ENCODE assay signal across 21 mouse cellular contexts in genomic region chr11:82566092-82566491, GRCm38 (mm10).
A peak's percentile ranks its signal among the peaks of the same experiment; 100 is the strongest.
DNase-seq lines count a peak whose midpoint lies in the region; ATAC-seq and TF ChIP-seq lines count a peak whose summit lies in the region.
"Had no signal": no experiment of that assay in that cellular context is flagged by ENCODE, and none has a peak within 500 bp of the region (broad histone marks: within the 10 kb centered on the region; RNA-seq: fewer than 3 reads in every experiment).

No protein-coding gene starts in this region.

- no peak overlapping the region for H3K27ac ChIP-seq in kidney, adult 2 months (ENCODE audit: insufficient read depth, low read depth, low read length)
- no peak overlapping the region for H3K27ac ChIP-seq in liver, postnatal 0 days (ENCODE audit: low read depth)
- H3K27ac ChIP-seq in liver, embryonic 12.5 days = no peak overlapping the region
- no peak overlapping the region for H3K27ac ChIP-seq in hindbrain, embryonic 14.5 days
- H3K27ac ChIP-seq: embryonic facial prominence, embryonic 13.5 days; forebrain, embryonic 12.5 days; heart, embryonic 10.5 days; heart, embryonic 15.5 days had no signal

- peak; percentile 9 for DNase-seq in kidney, adult 2 months
- DNase-seq in kidney, adult 18-20 months = no peak
- DNase-seq in liver, postnatal 0 days = no peak
- DNase-seq in hindbrain, embryonic 14.5 days (ENCODE audit: low spot score) = no peak
- DNase-seq: adrenal gland, adult 8-10 months; cerebellum, adult 11-12 months; cerebellum, adult 9-10 months; cerebellum, postnatal 25 days; forebrain, postnatal 0 days; gastrocnemius, postnatal 14 days; heart, postnatal 14 days had no signal

- TF ChIP-seq EP300 in liver, postnatal 0 days (IDR thresholded peaks at IDR 0.05; ENCODE audit: low read depth) = no peak

- peak; percentile 29 for ATAC-seq in liver, postnatal 0 days
- no peak for ATAC-seq in liver, embryonic 12.5 days
- ATAC-seq in common myeloid progenitor, adult 5-6 weeks (replicated peaks; ENCODE audit: low read depth, poor library complexity, severe bottlenecking) = peak; percentile 69
- ATAC-seq in megakaryocyte progenitor cell, adult 5-6 weeks (replicated peaks; ENCODE audit: poor library complexity) = peak; percentile 48
- ATAC-seq in hindbrain, embryonic 14.5 days (ENCODE audit: low FRiP score) = no peak
- no peak for ATAC-seq in cerebellum, adult (ENCODE audit: insufficient number of reproducible peaks, low FRiP score, low TSS enrichment)
- ATAC-seq: forebrain, postnatal 0 days; hindbrain, embryonic 16.5 days had no signal

- no peaks in the 10 kb centered on the region for H3K27me3 ChIP-seq in kidney, adult 2 months (replicated peaks; ENCODE audit: control insufficient read depth, insufficient read depth, low read length)
- no peaks in the 10 kb centered on the region for H3K27me3 ChIP-seq in liver, postnatal 0 days (ENCODE audit: insufficient read depth, low read length)
- H3K27me3 ChIP-seq in liver, embryonic 12.5 days (replicated peaks) = no peaks in the 10 kb centered on the region
- H3K27me3 ChIP-seq in hindbrain, embryonic 14.5 days (ENCODE audit: control insufficient read depth, insufficient read depth, low read length) = no peaks in the 10 kb centered on the region; the same call in 1 of the 2 replicates
- H3K27me3 ChIP-seq: heart, embryonic 15.5 days had no signal

- TF ChIP-seq CTCF in kidney, adult 2 months (conservative IDR thresholded peaks at IDR 0.05; ENCODE audit: insufficient read depth, insufficient read length, low read depth, low read length) = no peak
- TF ChIP-seq CTCF in liver, postnatal 0 days (IDR thresholded peaks at IDR 0.05; ENCODE audit: low read depth) = no peak

- no peak for TF ChIP-seq POLR2A in kidney, adult 2 months (IDR thresholded peaks at IDR 0.05; ENCODE audit: low read depth, low read length)

- H3K9me3 ChIP-seq in liver, postnatal 0 days (ENCODE audit: low read length) = no peaks in the 10 kb centered on the region
- no peaks in the 10 kb centered on the region for H3K9me3 ChIP-seq in liver, embryonic 12.5 days (replicated peaks)
- no peaks in the 10 kb centered on the region for H3K9me3 ChIP-seq in hindbrain, embryonic 14.5 days (ENCODE audit: control insufficient read depth, low read length)
- H3K9me3 ChIP-seq: embryonic facial prominence, embryonic 13.5 days; forebrain, embryonic 12.5 days; heart, embryonic 10.5 days; heart, embryonic 15.5 days had no signal

- no peaks in the 10 kb centered on the region for H3K36me3 ChIP-seq in kidney, adult 2 months (ENCODE audit: control insufficient read depth, insufficient read depth, low read length)
- H3K36me3 ChIP-seq in liver, postnatal 0 days (replicated peaks; ENCODE audit: insufficient read depth, low read length) = no peaks in the 10 kb centered on the region
- H3K36me3 ChIP-seq in liver, embryonic 12.5 days = no peaks in the 10 kb centered on the region
- no peaks in the 10 kb centered on the region for H3K36me3 ChIP-seq in hindbrain, embryonic 14.5 days (replicated peaks; ENCODE audit: control insufficient read depth, insufficient read depth)
- H3K36me3 ChIP-seq: embryonic facial prominence, embryonic 13.5 days; forebrain, embryonic 12.5 days; G1E; heart, embryonic 10.5 days; heart, embryonic 15.5 days had no signal

- no peak overlapping the region for H3K4me3 ChIP-seq in kidney, adult 2 months (ENCODE audit: insufficient read depth, low read depth, low read length)
- no peak overlapping the region for H3K4me3 ChIP-seq in liver, postnatal 0 days (ENCODE audit: low read depth, low read length)
- H3K4me3 ChIP-seq in liver, embryonic 12.5 days = no peak overlapping the region
- no peak overlapping the region for H3K4me3 ChIP-seq in hindbrain, embryonic 14.5 days (replicated peaks; ENCODE audit: low read length)
- H3K4me3 ChIP-seq: embryonic facial prominence, embryonic 13.5 days; forebrain, embryonic 12.5 days; heart, embryonic 10.5 days; heart, embryonic 15.5 days had no signal

- WGBS in kidney, adult 2 months = 48% methylated on average over 4 of the region's 4 CpGs
- 46% methylated on average over 4 of the region's 4 CpGs for WGBS in liver, postnatal 0 days (ENCODE audit: insufficient replicate concordance)
- WGBS in liver, embryonic 12.5 days (ENCODE audit: insufficient replicate concordance) = 39% methylated on average over 4 of the region's 4 CpGs
- 76% methylated on average over 4 of the region's 4 CpGs for WGBS in hindbrain, embryonic 14.5 days

- no peaks in the 10 kb centered on the region for H3K4me1 ChIP-seq in kidney, adult 2 months (ENCODE audit: control insufficient read depth, insufficient read depth, low read length)
- no peaks in the 10 kb centered on the region for H3K4me1 ChIP-seq in liver, postnatal 0 days (ENCODE audit: insufficient read depth)
- no peaks in the 10 kb centered on the region for H3K4me1 ChIP-seq in liver, embryonic 12.5 days
- H3K4me1 ChIP-seq in hindbrain, embryonic 14.5 days (replicated peaks; ENCODE audit: control insufficient read depth, insufficient read depth, low read length) = peaks cover 26% of the 10 kb centered on the region
- H3K4me1 ChIP-seq: heart, embryonic 15.5 days had no signal

- no peak overlapping the region for H3K9ac ChIP-seq in liver, postnatal 0 days (replicated peaks)
- H3K9ac ChIP-seq in liver, embryonic 12.5 days = no peak overlapping the region
- no peak overlapping the region for H3K9ac ChIP-seq in hindbrain, embryonic 14.5 days
- H3K9ac ChIP-seq: embryonic facial prominence, embryonic 13.5 days; forebrain, embryonic 12.5 days; forebrain, postnatal 0 days; heart, embryonic 15.5 days had no signal

- H3K4me2 ChIP-seq in liver, postnatal 0 days (ENCODE audit: low read depth, low read length) = no peak overlapping the region
- no peak overlapping the region for H3K4me2 ChIP-seq in liver, embryonic 12.5 days
- no peak overlapping the region for H3K4me2 ChIP-seq in hindbrain, embryonic 14.5 days (replicated peaks)
- H3K4me2 ChIP-seq: embryonic facial prominence, embryonic 13.5 days; forebrain, embryonic 12.5 days; heart, embryonic 15.5 days had no signal

Comparison
In these comparisons a context has a peak if more than half of its experiments do, and no peak if none do; other contexts are left out.
1. ATAC-seq: peak in liver, postnatal 0 days (single experiment), common myeloid progenitor, adult 5-6 weeks (single experiment) and megakaryocyte progenitor cell, adult 5-6 weeks (single experiment); none in liver, embryonic 12.5 days (single experiment), hindbrain, embryonic 14.5 days (single experiment) and cerebellum, adult (single experiment).